Mouse (Mus musculus) embryonic facial prominence, embryonic 15.5 days (tissue): ENCODE results near the gene Sectm1a. TPM values are rescaled to one million over a fixed set of nuclear protein-coding genes. Genes with fewer than 3 reads are reported as not detected.

ENCODE experiments used
- ATAC-seq: fragments of 200-750 bp; cut with Nextera tagmentation; 2 replicates; pipeline ENCODE4 v1.8.0; 2017; ENCODE audit warnings: low read depth, moderate TSS enrichment; ENCODE audit not compliant: insufficient number of reproducible peaks, low FRiP score, low TSS enrichment
- H3K27ac ChIP-seq: fragments of 300-500 bp; sonication (generic); replicated peaks from 2 replicates; pipeline ENCODE4 v1.5.1; 2015; ENCODE audit warnings: mild to moderate bottlenecking, inconsistent platforms
- H3K27me3 ChIP-seq: fragments of 300-500 bp; sonication (generic); 2 replicates; pipeline ENCODE4 v1.6.1; 2015; ENCODE audit warnings: inconsistent platforms
- H3K36me3 ChIP-seq: fragments of 300-500 bp; sonication (generic); 2 replicates; pipeline ENCODE4 v1.6.1; 2015; ENCODE audit warnings: mild to moderate bottlenecking, inconsistent platforms
- H3K4me1 ChIP-seq: fragments of 300-500 bp; sonication (generic); 2 replicates; pipeline ENCODE4 v1.6.1; 2015; ENCODE audit warnings: inconsistent platforms
- H3K4me2 ChIP-seq: fragments of 300-500 bp; sonication (generic); replicated peaks from 2 replicates; pipeline ENCODE4 v1.6.1; 2015; ENCODE audit warnings: mild to moderate bottlenecking, inconsistent platforms
- H3K4me3 ChIP-seq: fragments of 300-500 bp; sonication (generic); replicated peaks from 2 replicates; pipeline ENCODE4 v1.5.1; 2015; ENCODE audit warnings: mild to moderate bottlenecking, inconsistent platforms
- H3K9ac ChIP-seq: fragments of 300-500 bp; sonication (generic); 2 replicates; pipeline ENCODE4 v1.6.1; 2015; ENCODE audit warnings: inconsistent platforms
- H3K9me3 ChIP-seq: fragments of 300-500 bp; sonication (generic); replicated peaks from 2 replicates; pipeline ENCODE4 v1.6.1; 2016; ENCODE audit warnings: inconsistent platforms
- WGBS: fragments of 180-500 bp; shearing (Covaris S2); methylation state at CpG from one replicate; pipeline ENCODE4 v1.1.7; 2015; 5-methylcytosine and 5-hydroxymethylcytosine counted together
- polyA plus RNA-seq: library from polyadenylated mRNA; unstranded; fragments of >200 nt; fragmentation: Nextera tagmentation; extraction: Ambion mirVana; gene quantifications from 2 replicates; pipeline ENCODE4 v1.2.1, GENCODE M21; 2015

Gene Sectm1a
- polyA plus RNA-seq: 0.83 and 1.1 TPM in 2 replicates

GRCm38 (mm10) chr11:121081120-121081519 lies at the start of gene Sectm1a:
Gene Sectm1a, minus strand, starts transcription at chr11:121081220.
- ATAC-seq: no peak
- WGBS: 52% methylated on average over 3 of the region's 3 CpGs
- Histone ChIP-seq H3K4me1 (peaks cover 8% of the 10 kb centered on the region; the same call in 1 of the 2 replicates), H3K27me3 (no peaks in the 10 kb centered on the region), H3K9me3 (no peaks in the 10 kb centered on the region), H3K4me3 (no peak within 1 kb of the TSS), H3K9ac (no peak within 1 kb of the TSS), H3K36me3 (no peaks in the 10 kb centered on the region), H3K4me2 (no peak within 1 kb of the TSS), H3K27ac (no peak within 1 kb of the TSS)

GRCm38 (mm10) chr11:121129616-121130015 lies 48.6 kb upstream of the Sectm1a start:
- no peak overlapping the region for H3K4me2 ChIP-seq

GRCm38 (mm10) chr11:121127441-121127840 lies 46.4 kb upstream of the Sectm1a start:
- 86% methylated on average over 3 of the region's 3 CpGs for WGBS
- no peak overlapping the region for H3K4me2 ChIP-seq
- no peaks in the 10 kb centered on the region for H3K4me1 ChIP-seq
- no peak overlapping the region for H3K4me3 ChIP-seq
- no peak overlapping the region for H3K9ac ChIP-seq
- H3K9me3 ChIP-seq: no peaks in the 10 kb centered on the region
- no peaks in the 10 kb centered on the region for H3K27me3 ChIP-seq
- no peaks in the 10 kb centered on the region for H3K36me3 ChIP-seq
- no peak for ATAC-seq
- no peak overlapping the region for H3K27ac ChIP-seq

More at GRCm38 (mm10) chr11:121129616-121130015, 48.6 kb upstream of the Sectm1a start:
- Histone ChIP-seq H3K27ac (no peak overlapping the region), H3K9me3 (no peaks in the 10 kb centered on the region), H3K4me3 (no peak overlapping the region), H3K4me1 (no peaks in the 10 kb centered on the region), H3K27me3 (no peaks in the 10 kb centered on the region), H3K9ac (no peak overlapping the region), H3K36me3 (no peaks in the 10 kb centered on the region)
- ATAC-seq: no peak
- 37% methylated on average over 1 of the region's 1 CpGs for WGBS

GRCm38 (mm10) chr11:121126395-121126794 lies 45.4 kb upstream of the Sectm1a start:
- no peak for ATAC-seq
- no peak overlapping the region for H3K27ac ChIP-seq

GRCm38 (mm10) chr11:121125522-121126172 lies 44.6 kb upstream of the Sectm1a start:
- Histone ChIP-seq H3K4me3 (no peak overlapping the region), H3K36me3 (no peaks in the 10 kb centered on the region), H3K9me3 (no peaks in the 10 kb centered on the region), H3K4me1 (no peaks in the 10 kb centered on the region), H3K27ac (no peak overlapping the region), H3K4me2 (no peak overlapping the region), H3K9ac (no peak overlapping the region), H3K27me3 (no peaks in the 10 kb centered on the region)
- WGBS: 83% methylated on average over 3 of the region's 3 CpGs
- ATAC-seq: no peak

More at GRCm38 (mm10) chr11:121126395-121126794, 45.4 kb upstream of the Sectm1a start:
- H3K4me1 ChIP-seq: no peaks in the 10 kb centered on the region
- H3K36me3 ChIP-seq: no peaks in the 10 kb centered on the region
- H3K9me3 ChIP-seq: no peaks in the 10 kb centered on the region
- H3K4me3 ChIP-seq: no peak overlapping the region
- 74% methylated on average over 1 of the region's 1 CpGs for WGBS
- no peak overlapping the region for H3K9ac ChIP-seq
- no peak overlapping the region for H3K4me2 ChIP-seq
- no peaks in the 10 kb centered on the region for H3K27me3 ChIP-seq

GRCm38 (mm10) chr11:121123438-121123837 lies 42.4 kb upstream of the Sectm1a start:
- ATAC-seq: no peak
- H3K27me3 ChIP-seq: no peaks in the 10 kb centered on the region
- H3K36me3 ChIP-seq: no peaks in the 10 kb centered on the region
- no peak overlapping the region for H3K27ac ChIP-seq
- no peaks in the 10 kb centered on the region for H3K4me1 ChIP-seq
- H3K4me2 ChIP-seq: no peak overlapping the region
- no peaks in the 10 kb centered on the region for H3K9me3 ChIP-seq
- H3K9ac ChIP-seq: no peak overlapping the region
- 83% methylated on average over 4 of the region's 4 CpGs for WGBS
- H3K4me3 ChIP-seq: no peak overlapping the region

- 76% methylated on average over 2 of the region's 2 CpGs for WGBS
- Histone ChIP-seq H3K4me3 (no peak overlapping the region), H3K27me3 (no peaks in the 10 kb centered on the region), H3K36me3 (no peaks in the 10 kb centered on the region), H3K4me1 (no peaks in the 10 kb centered on the region), H3K4me2 (no peak overlapping the region), H3K27ac (no peak overlapping the region), H3K9ac (no peak overlapping the region), H3K9me3 (no peaks in the 10 kb centered on the region)
- no peak for ATAC-seq
Observed at GRCm38 (mm10) chr11:121122024-121122670, 41.1 kb upstream of the Sectm1a start.

- Histone ChIP-seq H3K4me1 (no peaks in the 10 kb centered on the region), H3K9me3 (no peaks in the 10 kb centered on the region), H3K27me3 (no peaks in the 10 kb centered on the region), H3K4me2 (no peak overlapping the region), H3K36me3 (no peaks in the 10 kb centered on the region), H3K27ac (no peak overlapping the region), H3K9ac (no peak overlapping the region), H3K4me3 (no peak overlapping the region)
- ATAC-seq: no peak
- WGBS: 79% methylated on average over 3 of the region's 3 CpGs
Observed at GRCm38 (mm10) chr11:121121151-121121550, 40.1 kb upstream of the Sectm1a start.

GRCm38 (mm10) chr11:121118577-121118976 lies 37.6 kb upstream of the Sectm1a start, which contains the start of gene Tex19.2:
Gene Tex19.2, minus strand, starts transcription at chr11:121118677.
- H3K36me3 ChIP-seq: no peaks in the 10 kb centered on the region
- no peaks in the 10 kb centered on the region for H3K9me3 ChIP-seq
- H3K27me3 ChIP-seq: no peaks in the 10 kb centered on the region
- H3K4me3 ChIP-seq: no peak within 1 kb of the TSS
- no peak within 1 kb of the TSS for H3K27ac ChIP-seq
- WGBS: 80% methylated on average over 3 of the region's 3 CpGs
- no peak for ATAC-seq
- H3K9ac ChIP-seq: no peak within 1 kb of the TSS
- no peak within 1 kb of the TSS for H3K4me2 ChIP-seq
- H3K4me1 ChIP-seq: no peaks in the 10 kb centered on the region

- H3K27ac ChIP-seq: no peak overlapping the region
- no peak overlapping the region for H3K4me2 ChIP-seq
- no peaks in the 10 kb centered on the region for H3K9me3 ChIP-seq
- H3K9ac ChIP-seq: no peak overlapping the region
- WGBS: 94% methylated on average over 18 of the region's 18 CpGs
- no peaks in the 10 kb centered on the region for H3K27me3 ChIP-seq
- ATAC-seq: no peak
- no peak overlapping the region for H3K4me3 ChIP-seq
- H3K36me3 ChIP-seq: no peaks in the 10 kb centered on the region
- no peaks in the 10 kb centered on the region for H3K4me1 ChIP-seq
Observed at GRCm38 (mm10) chr11:121118106-121118505, 37.1 kb upstream of the Sectm1a start.

GRCm38 (mm10) chr11:121112091-121112775 lies 31.2 kb upstream of the Sectm1a start:
- Histone ChIP-seq H3K27ac (no peak overlapping the region), H3K4me3 (no peak overlapping the region), H3K4me1 (peaks cover 6% of the 10 kb centered on the region; the same call in 1 of the 2 replicates), H3K9ac (no peak overlapping the region), H3K27me3 (no peaks in the 10 kb centered on the region), H3K36me3 (no peaks in the 10 kb centered on the region), H3K4me2 (no peak overlapping the region), H3K9me3 (no peaks in the 10 kb centered on the region)
- ATAC-seq: no peak
- WGBS: 64% methylated on average over 5 of the region's 5 CpGs
